Mouse (Mus musculus) CH12.LX (cell line): ENCODE measurements around the gene Tll2. TPM values are rescaled to one million over a fixed set of nuclear protein-coding genes. Genes with fewer than 3 reads are reported as not detected.

Source experiments
- DNase-seq: peaks from one replicate; pipeline ENCODE4 v3.0.0-alpha.2; 2013; ENCODE audit errors: extremely low read depth
- H3K27ac ChIP-seq: 2 replicates; pipeline ENCODE4 v1.5.1; 2012; ENCODE audit warnings: low read depth, mild to moderate bottlenecking, control low read depth, moderate library complexity; ENCODE audit not compliant: insufficient read depth
- H3K27me3 ChIP-seq: replicated peaks from 2 replicates; pipeline ENCODE3; 2012; ENCODE audit warnings: inconsistent platforms
- H3K36me3 ChIP-seq, 2 experiments: replicated peaks in 1 of 2; 2 replicates each; pipeline versions ENCODE3 to v1.6.1; 2012; ENCODE audit warnings: inconsistent platforms in 1 of 2, low read length in 1 of 2, mild to moderate bottlenecking in 1 of 2, mixed read lengths in 1 of 2, moderate library complexity in 1 of 2; ENCODE audit not compliant: control insufficient read depth in 1 of 2, insufficient read depth in 1 of 2
- H3K4me1 ChIP-seq, 2 experiments: 2 replicates each; pipeline ENCODE4 v1.6.1; 2012; ENCODE audit warnings: inconsistent platforms in 1 of 2, moderate library complexity in 1 of 2; ENCODE audit not compliant: insufficient read depth in 2 of 2, control insufficient read depth in 1 of 2
- H3K4me2 ChIP-seq: 2 replicates; pipeline ENCODE4 v1.6.1; 2012; ENCODE audit warnings: low read depth, mild to moderate bottlenecking, control low read depth; ENCODE audit not compliant: poor library complexity, insufficient read depth, severe bottlenecking
- H3K4me3 ChIP-seq, 3 experiments: fragments of 150-350 bp in 1 of 3; sonication (generic) in 1 of 3; replicated peaks in 1 of 3; 2 replicates each; pipeline versions ENCODE3 to v1.5.1; 2011 to 2012; ENCODE audit warnings: low read depth in 2 of 3, low read length in 2 of 3, mild to moderate bottlenecking in 2 of 3, moderate library complexity in 2 of 3, control low read depth in 1 of 3, improper control_type of control experiment in 1 of 3, inconsistent platforms in 1 of 3, mixed read lengths in 1 of 3; ENCODE audit not compliant: poor library complexity in 1 of 3
- H3K79me2 ChIP-seq: replicated peaks from 2 replicates; pipeline ENCODE4 v1.6.1; 2012; ENCODE audit warnings: mild to moderate bottlenecking, moderate library complexity; ENCODE audit not compliant: control insufficient read depth, poor library complexity, insufficient read depth, severe bottlenecking; ENCODE audit errors: extremely low read depth
- H3K9ac ChIP-seq: 2 replicates; pipeline ENCODE4 v1.6.1; 2012; ENCODE audit warnings: low read depth, mild to moderate bottlenecking, control low read depth, moderate library complexity; ENCODE audit not compliant: insufficient read depth
- H3K9me3 ChIP-seq: replicated peaks from 2 replicates; pipeline ENCODE3; 2012; ENCODE audit warnings: low read length, inconsistent platforms, mixed read lengths
- BHLHE40 ChIP-seq: IDR thresholded peaks from 2 replicates; pipeline ENCODE4 v1.6.1; 2011; ENCODE audit warnings: mild to moderate bottlenecking, low read depth, low read length, improper control_type of control experiment
- CHD2 ChIP-seq: IDR thresholded peaks from 2 replicates; pipeline ENCODE4 v1.6.1; 2011; ENCODE audit warnings: low read length, improper control_type of control experiment
- EP300 ChIP-seq: IDR thresholded peaks from 2 replicates; pipeline ENCODE4 v1.6.1; 2011; ENCODE audit warnings: low read length, improper control_type of control experiment
- ETS1 ChIP-seq: conservative IDR thresholded peaks from 2 replicates; pipeline ENCODE4 v1.6.1; 2012; ENCODE audit warnings: low read depth, mild to moderate bottlenecking, inconsistent platforms, low read length, improper control_type of control experiment, moderate library complexity
- GABPA ChIP-seq: IDR thresholded peaks from 2 replicates; pipeline ENCODE4 v1.6.1; 2012; ENCODE audit warnings: low read depth, low read length, improper control_type of control experiment, inconsistent platforms; ENCODE audit not compliant: insufficient replicate concordance
- HCFC1 ChIP-seq: IDR thresholded peaks from 2 replicates; pipeline ENCODE4 v1.6.1; 2012; ENCODE audit warnings: low read depth, mild to moderate bottlenecking, inconsistent platforms, low read length, improper control_type of control experiment
- JUND ChIP-seq: conservative IDR thresholded peaks from 2 replicates; pipeline ENCODE4 v1.6.1; 2011; ENCODE audit warnings: low read depth, low read length, improper control_type of control experiment
- KAT2A ChIP-seq: IDR thresholded peaks from 2 replicates; pipeline ENCODE4 v1.6.1; 2012; ENCODE audit warnings: low read length, improper control_type of control experiment, inconsistent platforms; ENCODE audit not compliant: insufficient replicate concordance
- MAFK ChIP-seq: IDR thresholded peaks from 2 replicates; pipeline ENCODE4 v1.6.1; 2011; ENCODE audit warnings: low read length, improper control_type of control experiment; ENCODE audit not compliant: insufficient replicate concordance
- MAX ChIP-seq: IDR thresholded peaks from 2 replicates; pipeline ENCODE4 v1.6.1; 2011; ENCODE audit warnings: low read length, improper control_type of control experiment
- MEF2A ChIP-seq: IDR thresholded peaks from 2 replicates; pipeline ENCODE4 v1.6.1; 2014; ENCODE audit warnings: low read depth, mild to moderate bottlenecking, inconsistent platforms, low read length, improper control_type of control experiment, borderline replicate concordance
- MXI1 ChIP-seq: IDR thresholded peaks from 2 replicates; pipeline ENCODE4 v1.6.1; 2011; ENCODE audit warnings: mild to moderate bottlenecking, low read depth, low read length, improper control_type of control experiment
- MYC ChIP-seq: IDR thresholded peaks from 2 replicates; pipeline ENCODE4 v1.6.1; 2011; ENCODE audit warnings: low read depth, mild to moderate bottlenecking, improper control_type of control experiment, low read length
- NRF1 ChIP-seq: IDR thresholded peaks from 2 replicates; pipeline ENCODE4 v1.6.1; 2014; ENCODE audit warnings: low read depth, mild to moderate bottlenecking, inconsistent platforms, low read length, improper control_type of control experiment, moderate library complexity
- PAX5 ChIP-seq: IDR thresholded peaks from 2 replicates; pipeline ENCODE4 v1.6.1; 2012; ENCODE audit warnings: low read length, inconsistent platforms, mixed read lengths
- POLR2AphosphoS2 ChIP-seq: IDR thresholded peaks from 2 replicates; pipeline ENCODE4 v1.6.1; 2011; ENCODE audit warnings: low read depth, low read length, improper control_type of control experiment
- RAD21 ChIP-seq: IDR thresholded peaks from 2 replicates; pipeline ENCODE4 v1.6.1; 2011; ENCODE audit warnings: low read depth, mild to moderate bottlenecking, low read length, improper control_type of control experiment, moderate library complexity
- RCOR1 ChIP-seq: conservative IDR thresholded peaks from 2 replicates; pipeline ENCODE4 v1.6.1; 2012; ENCODE audit warnings: low read depth, mild to moderate bottlenecking, inconsistent platforms, low read length, improper control_type of control experiment
- SMC3 ChIP-seq: IDR thresholded peaks from 2 replicates; pipeline ENCODE4 v1.6.1; 2011; ENCODE audit warnings: low read depth, low read length, improper control_type of control experiment
- TBP ChIP-seq: conservative IDR thresholded peaks from 2 replicates; pipeline ENCODE4 v1.6.1; 2011; ENCODE audit warnings: low read depth, low read length, improper control_type of control experiment
- TCF12 ChIP-seq: IDR thresholded peaks from 2 replicates; pipeline ENCODE4 v1.6.1; 2014; ENCODE audit warnings: low read depth, mild to moderate bottlenecking, inconsistent platforms, low read length, improper control_type of control experiment
- USF1 ChIP-seq: IDR thresholded peaks from 2 replicates; pipeline ENCODE4 v1.6.1; 2014; ENCODE audit warnings: low read depth, mild to moderate bottlenecking, inconsistent platforms, low read length, improper control_type of control experiment
- USF2 ChIP-seq: conservative IDR thresholded peaks from 2 replicates; pipeline ENCODE4 v1.6.1; 2011; ENCODE audit warnings: low read depth, low read length, improper control_type of control experiment
- ZC3H11A ChIP-seq: IDR thresholded peaks from 2 replicates; pipeline ENCODE4 v1.6.1; 2012; ENCODE audit warnings: low read depth, mild to moderate bottlenecking, inconsistent platforms, low read length, improper control_type of control experiment
- ZNF384 ChIP-seq: IDR thresholded peaks from 2 replicates; pipeline ENCODE4 v1.6.1; 2012; ENCODE audit warnings: low read depth, low read length, improper control_type of control experiment, inconsistent platforms
- dilution Hi-C: fragments of 300-500 bp; cut with MboI; formaldehyde crosslinking; loops from 2 replicates; pipeline ENCODE4 v1.14.3; 2020; ENCODE audit warnings: low sequenced_read_pairs; ENCODE audit not compliant: extremely low pct_unique_long_range_greater_than_20kb, extremely low pct_ligation_motif_present
- in situ Hi-C: fragments of 300-500 bp; cut with MboI; formaldehyde crosslinking; loops from 3 replicates; pipeline ENCODE4 v1.14.3; 2019; ENCODE audit warnings: low sequenced_read_pairs, low pct_ligation_motif_present, low pct_unique_long_range_greater_than_20kb, mixed read lengths
- polyA plus RNA-seq: library from polyadenylated mRNA; unstranded; fragments of >175 nt; gene quantifications from 2 replicates; pipeline ENCODE4 v1.2.1, GENCODE M21; 2012; ENCODE audit warnings: low read depth; ENCODE audit not compliant: insufficient read length
- total RNA-seq, 2 experiments: library from RNA; depleted of rRNA; stranded (reverse); fragments of 300-350 nt in 1 of 2; fragments of >200 nt in 1 of 2; gene quantifications; 2 replicates each; pipeline ENCODE4 v1.2.3; 2012 to 2014

Tll2 gene
- total and polyA plus RNA-seq, 3 experiments, result not detected

DNA sequence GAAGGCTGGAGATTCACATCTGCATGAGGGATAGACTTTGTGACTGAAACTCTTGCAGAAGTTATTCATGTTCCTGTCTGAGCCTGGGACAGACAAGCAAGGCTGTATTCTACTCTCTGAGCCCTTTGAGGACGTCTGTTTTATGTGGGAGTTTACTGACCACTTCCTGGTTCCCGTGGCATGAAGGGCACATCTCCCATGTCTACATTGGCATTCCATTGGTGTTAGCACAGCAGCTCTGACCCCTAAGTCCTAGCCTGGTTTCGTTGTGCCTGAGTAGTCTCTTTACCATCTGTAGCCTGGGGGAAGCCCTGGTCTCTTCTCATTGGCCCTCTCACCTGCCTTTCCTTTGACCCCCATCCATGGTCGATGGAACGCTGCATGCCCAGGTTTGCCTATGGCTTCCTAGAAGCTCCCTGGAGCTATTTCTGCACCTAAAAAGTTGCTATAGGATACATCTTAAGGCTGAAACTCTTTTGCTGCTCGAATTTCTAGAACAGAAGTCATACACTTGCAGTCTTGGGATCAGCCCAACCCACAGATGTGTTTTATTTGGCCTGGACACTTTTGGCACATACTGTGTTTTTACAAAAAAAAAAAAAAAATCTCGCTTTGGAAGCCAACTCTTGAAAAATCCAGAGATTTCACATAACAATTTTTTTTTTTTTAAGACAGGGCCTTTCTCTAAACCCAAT lies 55.2 kb downstream of the Tll2 start:
- in situ Hi-C loops (no loop called here), dilution Hi-C loops (no loop called here)
- no peak overlapping the region for H3K27ac ChIP-seq
- H3K79me2 ChIP-seq, result no peaks in the 10 kb centered on the region
- TF ChIP-seq RCOR1 (no peak), NRF1 (no peak), TCF12 (no peak), MYC (no peak), ZNF384 (no peak), HCFC1 (no peak), MAFK (no peak), POLR2AphosphoS2 (no peak), USF1 (no peak), CHD2 (no peak), ZC3H11A (no peak), USF2 (no peak), ETS1 (no peak), MXI1 (no peak), MAX (no peak), JUND (no peak), MEF2A (no peak), RAD21 (no peak), GABPA (no peak), PAX5 (no peak)
- no peak overlapping the region for H3K4me3 ChIP-seq
- H3K4me1 ChIP-seq, result no peaks in the 10 kb centered on the region
- no peak for DNase-seq
- H3K4me2 ChIP-seq, result no peak overlapping the region
- no peaks in the 10 kb centered on the region for H3K36me3 ChIP-seq
- H3K27me3 ChIP-seq, result peaks cover 32% of the 10 kb centered on the region
- H3K9me3 ChIP-seq, result no peaks in the 10 kb centered on the region
- H3K9ac ChIP-seq, result no peak overlapping the region

DNA sequence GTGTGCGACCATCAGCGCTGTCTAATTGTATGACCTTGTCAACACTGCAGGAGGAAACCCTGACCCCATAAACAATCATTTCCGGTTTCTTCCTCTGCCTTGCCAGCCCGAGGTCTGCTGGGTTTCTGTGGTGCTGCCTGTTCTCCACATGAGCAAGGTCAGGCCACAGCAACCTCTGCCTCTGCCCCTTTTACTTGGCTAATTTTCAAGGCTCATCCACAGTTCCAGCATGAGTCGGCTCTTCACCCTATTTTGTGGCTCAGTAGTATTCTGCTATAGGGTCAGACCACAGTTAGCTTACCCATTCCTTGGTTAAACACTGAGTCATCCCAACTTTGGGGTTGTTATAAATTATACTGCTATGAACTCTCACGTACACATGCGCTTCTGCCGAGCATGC lies 65.7 kb downstream of the Tll2 start:
- H3K4me1 ChIP-seq, result no peaks in the 10 kb centered on the region
- in situ Hi-C loops (no loop called here), dilution Hi-C loops (no loop called here)
- H3K79me2 ChIP-seq, result no peaks in the 10 kb centered on the region
- H3K36me3 ChIP-seq, result no peaks in the 10 kb centered on the region
- H3K9me3 ChIP-seq, result peaks cover 2% of the 10 kb centered on the region
- H3K4me3 ChIP-seq, result no peak overlapping the region
- H3K9ac ChIP-seq, result no peak overlapping the region
- TF ChIP-seq SMC3 (no peak), GABPA (no peak), BHLHE40 (no peak), NRF1 (no peak), EP300 (no peak), POLR2AphosphoS2 (no peak), TCF12 (no peak), TBP (no peak), HCFC1 (no peak), MYC (no peak), RAD21 (no peak), ZNF384 (no peak), KAT2A (no peak), MEF2A (no peak), MXI1 (no peak)
- H3K27me3 ChIP-seq, result peaks cover 10% of the 10 kb centered on the region
- no peak for DNase-seq
- no peak overlapping the region for H3K27ac ChIP-seq
- H3K4me2 ChIP-seq, result no peak overlapping the region
